Mouse (Mus musculus) forebrain, embryonic 10.5 days (tissue): Measurements from ENCODE around the gene Birc2. TPM values are rescaled to one million over a fixed set of nuclear protein-coding genes. Genes with fewer than 3 reads are reported as not detected.

Experiments used
- DNase-seq: peaks from one replicate; pipeline ENCODE4 v3.0.0-alpha.2; 2017; ENCODE audit warnings: low spot score; ENCODE audit errors: extremely low spot score
- H3K27ac ChIP-seq: fragments of 300-500 bp; sonication (generic); 2 replicates; pipeline ENCODE4 v1.5.1; 2016; ENCODE audit warnings: mild to moderate bottlenecking
- H3K27me3 ChIP-seq: fragments of 300-500 bp; sonication (generic); 2 replicates; pipeline ENCODE4 v1.6.1; 2016; ENCODE audit warnings: mild to moderate bottlenecking; ENCODE audit not compliant: poor library complexity, severe bottlenecking
- H3K36me3 ChIP-seq: fragments of 300-500 bp; sonication (generic); replicated peaks from 2 replicates; pipeline ENCODE4 v1.6.1; 2016; ENCODE audit warnings: mild to moderate bottlenecking, moderate library complexity
- H3K4me1 ChIP-seq: fragments of 300-500 bp; sonication (generic); 2 replicates; pipeline ENCODE4 v1.6.1; 2016
- H3K4me3 ChIP-seq: fragments of 300-500 bp; sonication (generic); 2 replicates; pipeline ENCODE4 v1.5.1; 2016; ENCODE audit warnings: mild to moderate bottlenecking, moderate library complexity
- H3K9me3 ChIP-seq: fragments of 300-500 bp; sonication (generic); 2 replicates; pipeline ENCODE4 v1.6.1; 2016; ENCODE audit warnings: mild to moderate bottlenecking, moderate library complexity
- WGBS: fragments of 180-500 bp; shearing (Covaris S2); methylation state at CpG from one replicate; pipeline ENCODE4 v1.1.7; 2016; 5-methylcytosine and 5-hydroxymethylcytosine counted together
- polyA plus RNA-seq: library from polyadenylated mRNA; unstranded; fragments of >200 nt; fragmentation: Nextera tagmentation; extraction: Ambion mirVana; gene quantifications from 2 replicates; pipeline ENCODE4 v1.2.1, GENCODE M21; 2016

Birc2 gene
- polyA plus RNA-seq, 1 experiment from 2014 or later: 34.0 TPM

- H3K4me1 ChIP-seq: no peaks in the 10 kb centered on the region
- no peak overlapping the region for H3K27ac ChIP-seq
- peaks cover 59% of the 10 kb centered on the region for H3K36me3 ChIP-seq
- H3K9me3 ChIP-seq: no peaks in the 10 kb centered on the region
- 96% methylated on average over 2 of the region's 2 CpGs for WGBS
- H3K4me3 ChIP-seq: no peak overlapping the region
- no peak for DNase-seq
- no peaks in the 10 kb centered on the region for H3K27me3 ChIP-seq
Observed at GRCm38 (mm10) chr9:7793561-7793960, 43.3 kb downstream of the Birc2 start.

DNA sequence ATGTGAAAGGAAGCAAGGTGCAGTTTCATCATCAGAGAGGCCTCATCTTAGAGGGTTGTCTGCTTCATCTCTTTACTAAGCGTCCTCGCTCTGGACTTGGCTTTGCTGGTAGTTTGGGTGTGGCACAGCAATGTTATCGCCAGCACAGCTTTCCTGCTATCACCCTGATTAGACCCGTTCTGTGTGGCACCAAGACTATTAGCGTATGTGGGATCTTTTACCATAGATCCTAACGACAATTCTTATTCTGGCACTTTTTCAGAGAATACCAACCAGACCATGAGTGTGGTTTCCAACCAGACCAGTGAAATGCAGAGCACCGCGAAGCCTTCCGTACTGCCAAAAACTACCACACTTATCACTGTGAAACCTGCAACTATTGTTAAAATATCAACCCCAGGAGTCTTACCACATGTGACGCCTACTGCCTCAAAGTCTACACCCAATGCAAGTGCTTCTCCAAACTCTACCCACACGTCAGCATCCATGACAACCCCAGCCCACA, 46.2 kb downstream of the Birc2 start:
- Histone ChIP-seq H3K4me3 (no peak overlapping the region), H3K9me3 (no peaks in the 10 kb centered on the region), H3K4me1 (peaks cover 4% of the 10 kb centered on the region), H3K36me3 (peaks cover 66% of the 10 kb centered on the region), H3K27me3 (no peaks in the 10 kb centered on the region), H3K27ac (no peak overlapping the region)
- 95% methylated on average over 11 of the region's 11 CpGs for WGBS
- DNase-seq: no peak

GRCm38 (mm10) chr9:7789764-7790575, 46.9 kb downstream of the Birc2 start:
- WGBS: 92% methylated on average over 8 of the region's 8 CpGs
- no peak overlapping the region for H3K4me3 ChIP-seq

GRCm38 (mm10) chr9:7788411-7788810, 48.5 kb downstream of the Birc2 start:
- DNase-seq: no peak
- Histone ChIP-seq H3K27me3 (no peaks in the 10 kb centered on the region), H3K4me3 (no peak overlapping the region), H3K36me3 (peaks cover 70% of the 10 kb centered on the region), H3K27ac (no peak overlapping the region), H3K4me1 (peaks cover 11% of the 10 kb centered on the region), H3K9me3 (no peaks in the 10 kb centered on the region)
- 91% methylated on average over 6 of the region's 6 CpGs for WGBS

More at GRCm38 (mm10) chr9:7789764-7790575, 46.9 kb downstream of the Birc2 start:
- H3K27ac ChIP-seq: no peak overlapping the region
- H3K36me3 ChIP-seq: peaks cover 70% of the 10 kb centered on the region
- no peaks in the 10 kb centered on the region for H3K27me3 ChIP-seq
- DNase-seq: no peak
- H3K9me3 ChIP-seq: no peaks in the 10 kb centered on the region
- H3K4me1 ChIP-seq: peaks cover 4% of the 10 kb centered on the region

DNA sequence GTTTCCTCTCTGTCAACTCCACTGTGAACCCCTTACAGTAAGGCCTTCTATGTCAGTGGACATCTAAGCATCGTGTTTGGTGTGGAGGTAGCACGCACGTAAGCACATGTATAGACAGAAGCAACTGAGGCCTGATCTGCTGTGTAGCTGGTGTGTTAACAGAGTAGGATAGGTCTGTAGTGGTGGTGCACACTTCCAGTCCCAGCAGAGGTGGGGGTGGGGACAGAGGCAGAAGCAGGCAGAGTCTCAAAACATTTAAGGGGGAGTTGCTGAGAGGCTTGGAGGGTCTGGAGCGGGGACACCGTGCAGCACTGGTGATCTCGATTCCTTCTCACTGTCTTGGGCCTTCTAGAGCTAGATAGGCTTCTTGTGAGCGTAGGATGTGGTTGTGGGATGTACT, 50.8 kb downstream of the Birc2 start:
- no peak for DNase-seq
- Histone ChIP-seq H3K36me3 (peaks cover 67% of the 10 kb centered on the region), H3K27me3 (no peaks in the 10 kb centered on the region), H3K27ac (no peak overlapping the region), H3K9me3 (no peaks in the 10 kb centered on the region), H3K4me3 (no peak overlapping the region), H3K4me1 (peaks cover 11% of the 10 kb centered on the region)
- 91% methylated on average over 7 of the region's 7 CpGs for WGBS

DNA sequence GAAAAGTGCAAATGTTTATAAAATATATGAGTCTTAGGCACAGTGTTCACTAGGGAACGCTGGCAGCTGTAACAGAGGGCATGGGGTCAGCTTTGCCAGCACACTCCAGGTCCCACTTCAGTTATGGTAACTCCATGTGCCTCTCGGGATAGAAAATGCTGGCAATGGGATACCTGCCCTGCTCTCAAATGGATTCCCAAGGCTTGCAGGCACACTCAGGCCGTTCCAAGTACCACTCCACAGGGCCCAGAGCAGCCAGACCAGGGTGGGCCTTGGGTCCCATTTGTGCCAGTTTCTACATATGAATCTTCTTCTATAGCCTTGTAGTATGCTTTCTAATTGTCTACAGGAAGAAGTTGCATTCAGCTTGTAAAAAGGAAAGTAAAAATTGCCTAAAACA, 51.5 kb downstream of the Birc2 start:
- Histone ChIP-seq H3K4me3 (no peak overlapping the region), H3K27ac (no peak overlapping the region), H3K36me3 (peaks cover 63% of the 10 kb centered on the region), H3K4me1 (peaks cover 11% of the 10 kb centered on the region), H3K9me3 (no peaks in the 10 kb centered on the region), H3K27me3 (no peaks in the 10 kb centered on the region)
- DNase-seq: no peak
- WGBS: 90% methylated on average over 3 of the region's 3 CpGs

DNA sequence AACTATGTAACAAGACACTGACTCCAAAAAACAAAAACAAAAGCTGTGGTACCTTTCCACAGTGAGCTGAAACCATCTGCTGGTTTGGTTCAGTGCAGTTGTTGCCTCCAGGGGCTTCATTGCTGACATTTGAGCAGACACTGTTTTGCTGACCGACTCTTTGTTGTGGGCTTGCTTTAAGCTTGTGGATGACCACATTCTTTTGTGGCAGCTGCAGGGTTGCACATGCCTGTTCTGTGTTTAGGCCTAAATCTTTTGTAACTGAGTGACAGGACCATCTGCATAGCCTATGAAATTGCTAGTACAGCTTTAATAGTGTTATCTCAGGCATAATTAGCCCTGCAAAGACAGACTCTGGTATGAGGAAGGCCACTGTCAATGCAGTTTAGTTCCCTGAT, 52.2 kb downstream of the Birc2 start:
- no peak for DNase-seq
- Histone ChIP-seq H3K27me3 (no peaks in the 10 kb centered on the region), H3K27ac (no peak overlapping the region), H3K9me3 (no peaks in the 10 kb centered on the region), H3K4me1 (peaks cover 11% of the 10 kb centered on the region), H3K36me3 (peaks cover 57% of the 10 kb centered on the region), H3K4me3 (no peak overlapping the region)
- 56% methylated on average over 1 of the region's 1 CpGs for WGBS

GRCm38 (mm10) chr9:7783823-7784614, 52.8 kb downstream of the Birc2 start:
- peaks cover 11% of the 10 kb centered on the region for H3K4me1 ChIP-seq
- no peak for DNase-seq
- peaks cover 59% of the 10 kb centered on the region for H3K36me3 ChIP-seq
- no peak overlapping the region for H3K27ac ChIP-seq
- no peak overlapping the region for H3K4me3 ChIP-seq
- no peaks in the 10 kb centered on the region for H3K27me3 ChIP-seq
- 87% methylated on average over 15 of the region's 15 CpGs for WGBS
- no peaks in the 10 kb centered on the region for H3K9me3 ChIP-seq

- peaks cover 60% of the 10 kb centered on the region for H3K36me3 ChIP-seq
- WGBS: 93% methylated on average over 8 of the region's 8 CpGs
- 0 out of 2 replicates have a peak, but pooled peaks cover 7% of the 10 kb centered on the region for H3K4me1 ChIP-seq
- H3K27me3 ChIP-seq: no peaks in the 10 kb centered on the region
- H3K4me3 ChIP-seq: no peak overlapping the region
- DNase-seq: no peak
- H3K9me3 ChIP-seq: no peaks in the 10 kb centered on the region
- no peak overlapping the region for H3K27ac ChIP-seq
Observed at GRCm38 (mm10) chr9:7780250-7781150, 56.4 kb downstream of the Birc2 start.

GRCm38 (mm10) chr9:7779786-7780185, 57.1 kb downstream of the Birc2 start:
- H3K27me3 ChIP-seq: no peaks in the 10 kb centered on the region
- H3K27ac ChIP-seq: no peak overlapping the region
- H3K4me1 ChIP-seq: 0 out of 2 replicates have a peak, but pooled peaks cover 6% of the 10 kb centered on the region
- no peaks in the 10 kb centered on the region for H3K9me3 ChIP-seq
- H3K4me3 ChIP-seq: no peak overlapping the region
- no peak for DNase-seq
- H3K36me3 ChIP-seq: peaks cover 55% of the 10 kb centered on the region
- WGBS: 92% methylated on average over 4 of the region's 4 CpGs

DNA sequence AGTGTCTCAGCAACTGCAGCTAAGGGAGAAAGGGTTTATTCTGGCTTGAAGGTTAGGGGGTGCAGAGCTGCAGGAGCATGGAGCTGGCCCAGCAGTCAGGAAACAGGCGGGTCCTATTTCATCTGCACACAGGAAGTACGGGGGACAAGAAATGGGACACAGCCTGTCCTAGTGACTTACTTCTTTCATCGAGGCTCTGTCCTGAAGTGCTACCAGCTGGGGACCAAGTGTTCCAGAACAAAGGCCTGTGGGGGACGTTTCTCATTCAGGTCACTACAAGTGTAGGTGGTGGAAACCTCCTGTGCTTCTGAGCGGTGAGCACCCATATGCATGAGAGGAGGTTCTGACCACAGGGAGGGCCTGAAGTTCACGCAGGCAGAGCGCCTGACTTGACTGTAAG, 58.1 kb downstream of the Birc2 start:
- no peaks in the 10 kb centered on the region for H3K4me1 ChIP-seq
- H3K9me3 ChIP-seq: no peaks in the 10 kb centered on the region
- H3K36me3 ChIP-seq: peaks cover 55% of the 10 kb centered on the region
- DNase-seq: no peak
- H3K27me3 ChIP-seq: no peaks in the 10 kb centered on the region
- H3K4me3 ChIP-seq: no peak overlapping the region
- H3K27ac ChIP-seq: no peak overlapping the region
- WGBS: 83% methylated on average over 7 of the region's 7 CpGs

GRCm38 (mm10) chr9:7777652-7778051, 59.2 kb downstream of the Birc2 start:
- Histone ChIP-seq H3K27ac (no peak overlapping the region), H3K4me3 (no peak overlapping the region), H3K36me3 (peaks cover 58% of the 10 kb centered on the region), H3K9me3 (no peaks in the 10 kb centered on the region), H3K4me1 (no peaks in the 10 kb centered on the region; the same call in 1 of the 2 replicates), H3K27me3 (no peaks in the 10 kb centered on the region)
- WGBS: 86% methylated on average over 1 of the region's 1 CpGs
- DNase-seq: no peak
